15 mouse cellular contexts compared by ENCODE assay signal in genomic region chr7:100463757-100464156, GRCm38 (mm10). TPM values are rescaled to one million over a fixed set of nuclear protein-coding genes. Genes with fewer than 3 reads are reported as not detected.
A peak's percentile ranks its signal among the peaks of the same experiment; 100 is the strongest.
DNase-seq lines count a peak whose midpoint lies in the region; ATAC-seq and TF ChIP-seq lines count a peak whose summit lies in the region.
"Had no signal": no experiment of that assay in that cellular context is flagged by ENCODE, and none has a peak within 500 bp of the region (broad histone marks: within the 10 kb centered on the region; RNA-seq: fewer than 3 reads in every experiment).

No protein-coding gene starts in this region.

- no peak overlapping the region for H3K9ac ChIP-seq in stomach, embryonic 15.5 days
- H3K9ac ChIP-seq in stomach, postnatal 0 days (ENCODE audit: low read length), result no peak overlapping the region
- H3K9ac ChIP-seq in intestine, postnatal 0 days (ENCODE audit: low read depth, low read length), result no peak overlapping the region
- H3K9ac ChIP-seq: hindbrain, embryonic 13.5 days had no signal

- ATAC-seq in stomach, embryonic 15.5 days (ENCODE audit: insufficient read depth, low FRiP score, low read depth), result no peak
- ATAC-seq in stomach, postnatal 0 days (ENCODE audit: low FRiP score, low TSS enrichment), result no peak
- no peak for ATAC-seq in intestine, postnatal 0 days
- no peak for ATAC-seq in inflammation-experienced regulatory T-cells, adult 6 months

- peaks cover 21% of the 10 kb centered on the region for H3K4me1 ChIP-seq in stomach, embryonic 15.5 days
- H3K4me1 ChIP-seq in stomach, postnatal 0 days (replicated peaks; ENCODE audit: control insufficient read depth, insufficient read depth), result peaks cover 11% of the 10 kb centered on the region
- 0 out of 2 replicates have a peak, but pooled peaks cover 6% of the 10 kb centered on the region for H3K4me1 ChIP-seq in intestine, postnatal 0 days (replicated peaks; ENCODE audit: control insufficient read depth, insufficient read depth, low read length)

- no peak for TF ChIP-seq EP300 in stomach, postnatal 0 days (optimal IDR thresholded peaks at IDR 0.05)

- H3K4me2 ChIP-seq in stomach, embryonic 15.5 days, result no peak overlapping the region
- H3K4me2 ChIP-seq in stomach, postnatal 0 days (replicated peaks; ENCODE audit: low read depth), result no peak overlapping the region
- H3K4me2 ChIP-seq in intestine, postnatal 0 days (replicated peaks; ENCODE audit: low read depth), result no peak overlapping the region
- H3K4me2 ChIP-seq: hindbrain, embryonic 13.5 days; midbrain, embryonic 11.5 days had no signal

- WGBS in stomach, embryonic 15.5 days, result 62% methylated on average over 10 of the region's 10 CpGs
- 49% methylated on average over 10 of the region's 10 CpGs for WGBS in stomach, postnatal 0 days
- 37% methylated on average over 10 of the region's 10 CpGs for WGBS in large intestine, adult 2 months
- WGBS in intestine, postnatal 0 days, result 59% methylated on average over 10 of the region's 10 CpGs

- H3K27ac ChIP-seq in stomach, embryonic 15.5 days, result 0 out of 2 replicates have a peak overlapping the region, but pooled peaks have one; percentile 37
- H3K27ac ChIP-seq in stomach, postnatal 0 days (replicated peaks), result no peak overlapping the region
- no peak overlapping the region for H3K27ac ChIP-seq in intestine, postnatal 0 days (ENCODE audit: low read depth, low read length)
- H3K27ac ChIP-seq: hindbrain, embryonic 13.5 days; left cerebral cortex, adult 2 months had no signal

- no peaks in the 10 kb centered on the region for H3K9me3 ChIP-seq in stomach, embryonic 15.5 days
- H3K9me3 ChIP-seq in stomach, postnatal 0 days (ENCODE audit: control insufficient read depth, low read length), result no peaks in the 10 kb centered on the region
- H3K9me3 ChIP-seq in intestine, postnatal 0 days (ENCODE audit: control insufficient read depth), result no peaks in the 10 kb centered on the region
- H3K9me3 ChIP-seq: hindbrain, embryonic 13.5 days had no signal

- peak; percentile 86 for DNase-seq in heart, adult 11 months
- DNase-seq in heart, adult 8-10 months (ENCODE audit: low spot score), result no peak
- no peak for DNase-seq in stomach, postnatal 0 days (ENCODE audit: low spot score)
- DNase-seq in large intestine, adult 2 months (ENCODE audit: low read depth, low spot score), result peak; percentile 29
- DNase-seq: adrenal gland, adult 2 months; B cell, adult 2 months; cerebellum, adult 9-10 months; lung, postnatal 36 days had no signal

- no peak for TF ChIP-seq CTCF in stomach, postnatal 0 days (IDR thresholded peaks at IDR 0.05; ENCODE audit: low read depth)
- TF ChIP-seq CTCF in intestine, postnatal 0 days (IDR thresholded peaks at IDR 0.05; ENCODE audit: low read depth), result no peak

- no peaks in the 10 kb centered on the region for H3K27me3 ChIP-seq in stomach, embryonic 15.5 days (replicated peaks)
- no peaks in the 10 kb centered on the region for H3K27me3 ChIP-seq in stomach, postnatal 0 days (ENCODE audit: control insufficient read depth, insufficient read depth, low read length)
- H3K27me3 ChIP-seq in intestine, postnatal 0 days (replicated peaks; ENCODE audit: control insufficient read depth, insufficient read depth, low read length), result no peaks in the 10 kb centered on the region
- H3K27me3 ChIP-seq: hindbrain, embryonic 13.5 days had no signal

- no peak overlapping the region for H3K4me3 ChIP-seq in stomach, embryonic 15.5 days (replicated peaks)
- no peak overlapping the region for H3K4me3 ChIP-seq in stomach, postnatal 0 days (ENCODE audit: low read depth, low read length)
- H3K4me3 ChIP-seq in intestine, postnatal 0 days (ENCODE audit: low read depth, low read length), result no peak overlapping the region
- H3K4me3 ChIP-seq: hindbrain, embryonic 13.5 days; left cerebral cortex, adult 2 months had no signal

- H3K36me3 ChIP-seq in stomach, embryonic 15.5 days, result no peaks in the 10 kb centered on the region; the same call in 1 of the 2 replicates
- H3K36me3 ChIP-seq in stomach, postnatal 0 days (ENCODE audit: control insufficient read depth, insufficient read depth, low read length), result peaks cover 4% of the 10 kb centered on the region; the same call in 1 of the 2 replicates
- H3K36me3 ChIP-seq in intestine, postnatal 0 days (ENCODE audit: control insufficient read depth, insufficient read depth), result peaks cover 15% of the 10 kb centered on the region; the same call in 1 of the 2 replicates

RNA-seq across cellular contexts. Expression of gene Ucp3, which starts 9.0 kb away (rescaled TPM):
- total RNA-seq in heart, adult 8-10 months (2022), result 10 to 100 TPM; 20.7 to 55.8 (median 48.5) TPM
- 0.05 TPM in 2 replicates for polyA plus RNA-seq in stomach, embryonic 15.5 days (2015; fragmentation: Nextera tagmentation; extraction: Ambion mirVana)
- polyA plus RNA-seq in stomach, postnatal 0 days (2015; fragmentation: Nextera tagmentation; extraction: Ambion mirVana), result 1.4 and 1.7 TPM in 2 replicates
- polyA plus RNA-seq in large intestine, adult 2 months (2012; rRNA removed), result 0.19 and 0.60 TPM in 2 replicates
- polyA plus RNA-seq in intestine, postnatal 0 days (2015; fragmentation: Nextera tagmentation; extraction: Ambion mirVana), result not detected in 2 replicates
- under 1 TPM in 1 of 3 experiments, not detected in 2; 0.55 TPM for polyA plus RNA-seq in inflammation-experienced regulatory T-cells, adult 6 months (2017; shearing (Covaris generic))
- polyA plus RNA-seq: hindbrain, embryonic 13.5 days; midbrain, embryonic 11.5 days had no signal

RNA-seq across cellular contexts. Expression of gene Ucp2, which starts 29.4 kb away (rescaled TPM):
- 100 to 1,000 TPM; 165 to 276 (median 226) TPM for total RNA-seq in heart, adult 8-10 months (2022)
- polyA plus RNA-seq in stomach, embryonic 15.5 days (2015; fragmentation: Nextera tagmentation; extraction: Ambion mirVana), result 308 and 326 TPM in 2 replicates
- polyA plus RNA-seq in stomach, postnatal 0 days (2015; fragmentation: Nextera tagmentation; extraction: Ambion mirVana), result 618 and 662 TPM in 2 replicates
- 550 and 651 TPM in 2 replicates for polyA plus RNA-seq in large intestine, adult 2 months (2012; rRNA removed)
- 266 and 281 TPM in 2 replicates for polyA plus RNA-seq in intestine, postnatal 0 days (2015; fragmentation: Nextera tagmentation; extraction: Ambion mirVana)
- 1,000 to 10,000 TPM; 1,111 to 1,581 (median 1,117) TPM for polyA plus RNA-seq in inflammation-experienced regulatory T-cells, adult 6 months (2017; shearing (Covaris generic))

RNA-seq across cellular contexts. Expression of gene Dnajb13, which starts 51.0 kb away (rescaled TPM):
- total RNA-seq in heart, adult 8-10 months (2022), result under 1 TPM in 1 of 4 experiments, not detected in 3; 0.50 TPM
- polyA plus RNA-seq in stomach, embryonic 15.5 days (2015; fragmentation: Nextera tagmentation; extraction: Ambion mirVana), result 0.52 and 0.74 TPM in 2 replicates
- 0.45 and 0.54 TPM in 2 replicates for polyA plus RNA-seq in stomach, postnatal 0 days (2015; fragmentation: Nextera tagmentation; extraction: Ambion mirVana)
- 0.51 and 0.74 TPM in 2 replicates for polyA plus RNA-seq in large intestine, adult 2 months (2012; rRNA removed)
- 0.09 and 0.17 TPM in 2 replicates for polyA plus RNA-seq in intestine, postnatal 0 days (2015; fragmentation: Nextera tagmentation; extraction: Ambion mirVana)
- polyA plus RNA-seq in inflammation-experienced regulatory T-cells, adult 6 months (2017; shearing (Covaris generic)), result 10 to 100 TPM; 15.7 to 23.7 (median 18.8) TPM
- polyA plus RNA-seq: heart, embryonic 14.5 days had no signal

Comparison
In these comparisons a context has a peak if more than half of its experiments do, and no peak if none do; other contexts are left out.
1. DNase-seq: peak in heart, adult 11 months (single experiment) and large intestine, adult 2 months (single experiment); none in heart, adult 8-10 months (single experiment) and stomach, postnatal 0 days (single experiment).